Mouse (Mus musculus): ENCODE measurements around the gene Bpifa1. TPM values are rescaled to one million over a fixed set of nuclear protein-coding genes. Genes with fewer than 3 reads are reported as not detected.

Gene Bpifa1
- polyA plus RNA-seq (2014; fragmentation: Nextera tagmentation; extraction: Ambion mirVana): not detected in 2 replicates

- H3K4me3 ChIP-seq (ENCODE audit: low read depth, low read length): no peak within 1 kb of the TSS
- no peak within 1 kb of the TSS for H3K9ac ChIP-seq (ENCODE audit: low read length)
- H3K4me1 ChIP-seq (replicated peaks; ENCODE audit: control insufficient read depth, insufficient read depth, low read length): no peaks in the 10 kb centered on the region
- ATAC-seq (replicated peaks; ENCODE audit: low FRiP score): no peak
- H3K36me3 ChIP-seq (ENCODE audit: control insufficient read depth, insufficient read depth, low read length): no peaks in the 10 kb centered on the region
- no peak for DNase-seq (ENCODE audit: low spot score)
- 80% methylated on average over 4 of the region's 4 CpGs for WGBS
- H3K4me2 ChIP-seq (ENCODE audit: low read depth, low read length, severe bottlenecking): no peak within 1 kb of the TSS
- no peak within 1 kb of the TSS for H3K27ac ChIP-seq (ENCODE audit: low read depth, low read length)
- H3K27me3 ChIP-seq (ENCODE audit: control insufficient read depth, insufficient read depth, low read length): no peaks in the 10 kb centered on the region
- H3K9me3 ChIP-seq (ENCODE audit: control insufficient read depth, low read length): no peaks in the 10 kb centered on the region
Measured at GRCm38 (mm10) chr2:154142580-154142979, at the start of gene Bpifa1. Bpifa1 (plus strand) TSS chr2:154142880.

DNA sequence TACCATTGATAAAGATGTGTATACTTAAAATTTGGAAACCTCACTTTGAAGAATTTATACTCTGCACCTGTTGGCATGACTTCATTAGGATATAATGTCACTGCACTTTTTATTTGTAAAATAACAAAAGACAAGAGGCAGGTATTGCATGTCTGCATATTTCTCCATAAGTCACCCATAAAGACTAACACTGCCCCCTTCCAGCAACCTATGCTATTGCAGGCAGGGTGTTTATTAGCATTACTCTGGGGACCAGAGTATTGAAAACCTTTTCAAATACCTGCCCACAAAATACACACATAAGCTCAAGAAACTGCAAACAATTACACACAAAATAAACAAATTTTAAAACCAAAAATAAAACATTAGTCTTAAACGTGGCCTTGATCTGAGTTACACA lies 44.9 kb upstream of the Bpifa1 start:
- Histone ChIP-seq H3K4me3 (ENCODE audit: low read depth, low read length) (no peak overlapping the region), H3K9me3 (ENCODE audit: control insufficient read depth, low read length) (no peaks in the 10 kb centered on the region), H3K4me1 (replicated peaks; ENCODE audit: control insufficient read depth, insufficient read depth, low read length) (no peaks in the 10 kb centered on the region), H3K27me3 (ENCODE audit: control insufficient read depth, insufficient read depth, low read length) (no peaks in the 10 kb centered on the region), H3K36me3 (ENCODE audit: control insufficient read depth, insufficient read depth, low read length) (no peaks in the 10 kb centered on the region), H3K27ac (ENCODE audit: low read depth, low read length) (no peak overlapping the region), H3K4me2 (ENCODE audit: low read depth, low read length, severe bottlenecking) (no peak overlapping the region), H3K9ac (ENCODE audit: low read length) (no peak overlapping the region)
- DNase-seq (ENCODE audit: low spot score) (no peak), ATAC-seq (replicated peaks; ENCODE audit: low FRiP score) (no peak)
- WGBS: 46% methylated on average over 1 of the region's 1 CpGs

DNA sequence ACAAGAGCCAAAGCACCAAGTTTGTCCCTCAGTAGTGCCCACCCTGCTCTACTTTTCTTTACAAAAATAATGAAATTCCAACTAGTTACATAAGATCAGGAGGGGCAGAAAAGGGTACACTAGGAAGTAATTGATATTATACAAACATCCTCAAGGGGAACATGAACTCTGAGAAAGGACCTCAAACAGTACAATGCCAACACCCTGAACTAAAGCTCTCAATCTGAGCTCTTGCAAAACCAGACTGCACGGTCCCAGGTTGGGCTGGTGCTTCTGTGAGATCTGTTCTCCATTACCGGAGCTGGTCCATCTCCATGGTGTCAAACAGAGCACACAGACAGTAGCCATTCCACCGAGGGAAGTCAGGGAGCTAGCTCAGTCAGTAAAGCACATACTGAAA lies 25.3 kb upstream of the Bpifa1 start:
- no peak for ATAC-seq (replicated peaks; ENCODE audit: low FRiP score)
- WGBS: 89% methylated on average over 3 of the region's 3 CpGs
- DNase-seq (ENCODE audit: low spot score): no peak

DNA sequence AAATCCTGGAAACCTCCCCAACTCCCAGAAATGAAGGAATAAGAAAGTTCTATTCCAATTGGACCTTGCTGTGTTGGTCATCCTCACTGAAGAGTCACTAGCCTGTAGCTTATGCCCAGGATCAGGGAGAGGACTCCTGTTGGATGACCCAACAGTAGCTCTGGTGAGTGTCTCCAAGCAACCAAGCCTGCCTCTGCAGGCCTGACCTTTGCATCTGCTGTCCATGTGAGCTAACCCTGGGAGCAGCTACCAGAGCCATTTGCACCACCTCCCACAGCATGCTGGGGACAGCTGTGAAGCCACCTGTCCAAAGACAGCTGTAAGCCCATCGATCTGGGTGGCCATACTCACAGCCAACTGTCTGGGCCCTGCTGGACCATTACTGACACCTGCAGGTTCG lies 12.6 kb upstream of the Bpifa1 start, which contains the start of gene Bpifa3:
Gene Bpifa3 (plus strand): TSS at position 217 of the 400 bp plus-strand sequence.
- H3K4me3 ChIP-seq (ENCODE audit: low read depth, low read length): no peak within 1 kb of the TSS
- ATAC-seq (replicated peaks; ENCODE audit: low FRiP score): no peak

More for the DNA sequence above, 25.3 kb upstream of the Bpifa1 start:
- Histone ChIP-seq H3K4me3 (ENCODE audit: low read depth, low read length) (no peak overlapping the region), H3K4me1 (replicated peaks; ENCODE audit: control insufficient read depth, insufficient read depth, low read length) (no peaks in the 10 kb centered on the region), H3K36me3 (ENCODE audit: control insufficient read depth, insufficient read depth, low read length) (no peaks in the 10 kb centered on the region), H3K27me3 (ENCODE audit: control insufficient read depth, insufficient read depth, low read length) (no peaks in the 10 kb centered on the region), H3K4me2 (ENCODE audit: low read depth, low read length, severe bottlenecking) (no peak overlapping the region), H3K9ac (ENCODE audit: low read length) (no peak overlapping the region), H3K27ac (ENCODE audit: low read depth, low read length) (no peak overlapping the region), H3K9me3 (ENCODE audit: control insufficient read depth, low read length) (no peaks in the 10 kb centered on the region)

GRCm38 (mm10) chr2:154143735-154144134 lies 1.1 kb downstream of the Bpifa1 start:
- Histone ChIP-seq H3K9me3 (ENCODE audit: control insufficient read depth, low read length) (no peaks in the 10 kb centered on the region), H3K27me3 (ENCODE audit: control insufficient read depth, insufficient read depth, low read length) (no peaks in the 10 kb centered on the region), H3K9ac (ENCODE audit: low read length) (no peak overlapping the region), H3K27ac (ENCODE audit: low read depth, low read length) (no peak overlapping the region), H3K4me2 (ENCODE audit: low read depth, low read length, severe bottlenecking) (no peak overlapping the region), H3K4me1 (replicated peaks; ENCODE audit: control insufficient read depth, insufficient read depth, low read length) (no peaks in the 10 kb centered on the region), H3K36me3 (ENCODE audit: control insufficient read depth, insufficient read depth, low read length) (no peaks in the 10 kb centered on the region), H3K4me3 (ENCODE audit: low read depth, low read length) (no peak overlapping the region)
- no peak for DNase-seq (ENCODE audit: low spot score)
- ATAC-seq (replicated peaks; ENCODE audit: low FRiP score): no peak
- WGBS: 80% methylated on average over 3 of the region's 3 CpGs

More for the DNA sequence above, 12.6 kb upstream of the Bpifa1 start, which contains the start of gene Bpifa3:
- Histone ChIP-seq H3K36me3 (ENCODE audit: control insufficient read depth, insufficient read depth, low read length) (no peaks in the 10 kb centered on the region), H3K9ac (ENCODE audit: low read length) (no peak within 1 kb of the TSS), H3K9me3 (ENCODE audit: control insufficient read depth, low read length) (no peaks in the 10 kb centered on the region), H3K4me2 (ENCODE audit: low read depth, low read length, severe bottlenecking) (no peak within 1 kb of the TSS), H3K4me1 (replicated peaks; ENCODE audit: control insufficient read depth, insufficient read depth, low read length) (no peaks in the 10 kb centered on the region), H3K27ac (ENCODE audit: low read depth, low read length) (no peak within 1 kb of the TSS), H3K27me3 (ENCODE audit: control insufficient read depth, insufficient read depth, low read length) (no peaks in the 10 kb centered on the region)
- WGBS: 79% methylated on average over 2 of the region's 2 CpGs
- DNase-seq (ENCODE audit: low spot score): no peak

- no peak overlapping the region for H3K27ac ChIP-seq (ENCODE audit: low read depth, low read length)
- DNase-seq (ENCODE audit: low spot score) (no peak), ATAC-seq (replicated peaks; ENCODE audit: low FRiP score) (no peak)
- 76% methylated on average over 4 of the region's 4 CpGs for WGBS
- H3K4me3 ChIP-seq (ENCODE audit: low read depth, low read length): no peak overlapping the region
- H3K4me1 ChIP-seq (replicated peaks; ENCODE audit: control insufficient read depth, insufficient read depth, low read length): no peaks in the 10 kb centered on the region
- no peak overlapping the region for H3K9ac ChIP-seq (ENCODE audit: low read length)
- H3K9me3 ChIP-seq (ENCODE audit: control insufficient read depth, low read length): no peaks in the 10 kb centered on the region
- no peak overlapping the region for H3K4me2 ChIP-seq (ENCODE audit: low read depth, low read length, severe bottlenecking)
- no peaks in the 10 kb centered on the region for H3K36me3 ChIP-seq (ENCODE audit: control insufficient read depth, insufficient read depth, low read length)
- H3K27me3 ChIP-seq (ENCODE audit: control insufficient read depth, insufficient read depth, low read length): no peaks in the 10 kb centered on the region
Measured at GRCm38 (mm10) chr2:154147496-154147895, 4.8 kb downstream of the Bpifa1 start.

DNA sequence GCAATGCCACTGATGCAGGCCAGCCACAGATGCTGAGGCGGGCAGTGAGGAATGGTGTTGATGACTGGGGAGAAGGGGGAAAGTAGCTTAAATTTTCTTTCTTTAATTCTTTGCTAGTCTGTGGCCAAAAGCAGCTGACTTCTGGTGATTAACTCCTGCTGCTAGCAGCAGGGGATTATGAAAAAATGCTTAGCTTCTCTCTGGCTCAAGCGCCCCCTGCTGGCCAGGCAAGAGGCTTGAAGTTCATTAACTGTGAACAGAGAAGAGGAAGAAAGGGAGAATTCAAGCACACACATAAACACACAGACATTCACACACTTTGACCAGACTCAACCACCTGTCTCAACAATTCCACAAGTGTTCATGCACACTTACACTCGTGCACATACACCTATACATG lies 15.8 kb downstream of the Bpifa1 start:
- Histone ChIP-seq H3K4me2 (ENCODE audit: low read depth, low read length, severe bottlenecking) (no peak overlapping the region), H3K9me3 (ENCODE audit: control insufficient read depth, low read length) (no peaks in the 10 kb centered on the region), H3K27me3 (ENCODE audit: control insufficient read depth, insufficient read depth, low read length) (no peaks in the 10 kb centered on the region), H3K9ac (ENCODE audit: low read length) (no peak overlapping the region), H3K4me1 (replicated peaks; ENCODE audit: control insufficient read depth, insufficient read depth, low read length) (no peaks in the 10 kb centered on the region), H3K4me3 (ENCODE audit: low read depth, low read length) (no peak overlapping the region), H3K27ac (ENCODE audit: low read depth, low read length) (no peak overlapping the region), H3K36me3 (ENCODE audit: control insufficient read depth, insufficient read depth, low read length) (no peaks in the 10 kb centered on the region)
- DNase-seq (ENCODE audit: low spot score): peak; percentile 72
- no peak for ATAC-seq (replicated peaks; ENCODE audit: low FRiP score)
- 37% methylated on average over 3 of the region's 3 CpGs for WGBS

- 85% methylated on average over 8 of the region's 8 CpGs for WGBS
- DNase-seq (ENCODE audit: low spot score): no peak
Measured at GRCm38 (mm10) chr2:154162307-154162706, 19.6 kb downstream of the Bpifa1 start, which contains the start of gene Bpifa5. Bpifa5 (plus strand) TSS chr2:154162607.

DNA sequence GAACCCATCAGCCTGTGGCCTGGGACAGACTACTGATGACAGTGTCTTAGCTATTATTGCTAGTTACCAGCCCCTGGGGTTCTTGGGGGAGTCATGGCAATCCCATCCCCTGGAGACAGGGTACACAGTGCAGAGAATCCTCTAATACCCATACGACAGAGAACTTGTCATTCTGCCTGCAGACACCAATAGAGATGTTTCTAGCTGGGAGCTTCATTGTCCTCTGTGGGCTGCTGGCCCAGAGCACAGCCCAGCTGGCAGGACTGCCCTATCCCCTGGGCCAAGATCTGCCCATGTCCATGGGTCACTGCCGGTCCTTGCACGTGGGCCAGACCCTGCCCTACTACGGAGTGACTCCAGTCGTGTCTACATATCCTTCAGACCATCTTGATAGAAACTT lies 20.6 kb downstream of the Bpifa1 start:
- Histone ChIP-seq H3K27me3 (ENCODE audit: control insufficient read depth, insufficient read depth, low read length) (no peaks in the 10 kb centered on the region), H3K9ac (ENCODE audit: low read length) (no peak overlapping the region), H3K4me2 (ENCODE audit: low read depth, low read length, severe bottlenecking) (no peak overlapping the region), H3K4me3 (ENCODE audit: low read depth, low read length) (no peak overlapping the region), H3K27ac (ENCODE audit: low read depth, low read length) (no peak overlapping the region), H3K4me1 (replicated peaks; ENCODE audit: control insufficient read depth, insufficient read depth, low read length) (no peaks in the 10 kb centered on the region), H3K36me3 (ENCODE audit: control insufficient read depth, insufficient read depth, low read length) (no peaks in the 10 kb centered on the region), H3K9me3 (ENCODE audit: control insufficient read depth, low read length) (no peaks in the 10 kb centered on the region)
- DNase-seq (ENCODE audit: low spot score): no peak
- WGBS: 90% methylated on average over 5 of the region's 5 CpGs
- ATAC-seq (replicated peaks; ENCODE audit: low FRiP score): no peak

More at GRCm38 (mm10) chr2:154162307-154162706, 19.6 kb downstream of the Bpifa1 start, which contains the start of gene Bpifa5:
- ATAC-seq (replicated peaks; ENCODE audit: low FRiP score): no peak
- H3K9me3 ChIP-seq (ENCODE audit: control insufficient read depth, low read length): no peaks in the 10 kb centered on the region
- no peak within 1 kb of the TSS for H3K4me2 ChIP-seq (ENCODE audit: low read depth, low read length, severe bottlenecking)
- H3K4me3 ChIP-seq (ENCODE audit: low read depth, low read length): no peak within 1 kb of the TSS
- no peaks in the 10 kb centered on the region for H3K27me3 ChIP-seq (ENCODE audit: control insufficient read depth, insufficient read depth, low read length)
- H3K27ac ChIP-seq (ENCODE audit: low read depth, low read length): no peak within 1 kb of the TSS
- H3K4me1 ChIP-seq (replicated peaks; ENCODE audit: control insufficient read depth, insufficient read depth, low read length): no peaks in the 10 kb centered on the region
- H3K9ac ChIP-seq (ENCODE audit: low read length): no peak within 1 kb of the TSS
- no peaks in the 10 kb centered on the region for H3K36me3 ChIP-seq (ENCODE audit: control insufficient read depth, insufficient read depth, low read length)

Measured in forebrain, embryonic 11.5 days (tissue).